29 mouse cellular contexts compared by ENCODE assay signal in genomic region chr12:107360511-107360910, GRCm38 (mm10).
A peak's percentile ranks its signal among the peaks of the same experiment; 100 is the strongest.
DNase-seq lines count a peak whose midpoint lies in the region; ATAC-seq and TF ChIP-seq lines count a peak whose summit lies in the region.
"Had no signal": no experiment of that assay in that cellular context is flagged by ENCODE, and none has a peak within 500 bp of the region (broad histone marks: within the 10 kb centered on the region; RNA-seq: fewer than 3 reads in every experiment).

No protein-coding gene starts in this region.

- no peaks in the 10 kb centered on the region for H3K9me3 ChIP-seq in forebrain, embryonic 13.5 days (replicated peaks)
- no peaks in the 10 kb centered on the region for H3K9me3 ChIP-seq in forebrain, embryonic 12.5 days
- no peaks in the 10 kb centered on the region for H3K9me3 ChIP-seq in hindbrain, embryonic 15.5 days
- H3K9me3 ChIP-seq in hindbrain, embryonic 12.5 days (replicated peaks), result no peaks in the 10 kb centered on the region
- H3K9me3 ChIP-seq in hindbrain, postnatal 0 days (ENCODE audit: low read length), result no peaks in the 10 kb centered on the region
- H3K9me3 ChIP-seq: heart, embryonic 10.5 days; heart, embryonic 15.5 days; limb, embryonic 12.5 days; midbrain, embryonic 12.5 days had no signal

- DNase-seq in retina, postnatal 1 day, result peak; percentile 59
- DNase-seq in retina, embryonic 14.5 days (ENCODE audit: low spot score), result no peak
- peak; percentile 51 for DNase-seq in hindbrain, postnatal 0 days (ENCODE audit: low spot score)
- DNase-seq: adrenal gland, adult 2 months; adrenal gland, postnatal 36 days; cerebellum, adult 11 months; cerebellum, adult 9-10 months; cerebellum, postnatal 36 days; gastrocnemius, postnatal 10 days; kidney, adult 9 months; kidney, postnatal 14 days; lung, embryonic 14.5 days; lung, postnatal 14 days; right cerebral cortex, postnatal 4 days; thymus, adult 2 months had no signal

- no peak overlapping the region for H3K4me3 ChIP-seq in forebrain, embryonic 13.5 days
- H3K4me3 ChIP-seq in forebrain, embryonic 12.5 days (replicated peaks), result no peak overlapping the region
- H3K4me3 ChIP-seq in hindbrain, embryonic 15.5 days, result no peak overlapping the region
- no peak overlapping the region for H3K4me3 ChIP-seq in hindbrain, embryonic 12.5 days
- H3K4me3 ChIP-seq in hindbrain, postnatal 0 days (ENCODE audit: low read length), result no peak overlapping the region
- H3K4me3 ChIP-seq: heart, embryonic 10.5 days; heart, embryonic 15.5 days; left cerebral cortex, adult 2 months; limb, embryonic 12.5 days; liver, embryonic 15.5 days; midbrain, embryonic 12.5 days had no signal

- no peak for TF ChIP-seq CTCF in hindbrain, postnatal 0 days (IDR thresholded peaks at IDR 0.05; ENCODE audit: low read depth)

- H3K4me1 ChIP-seq in forebrain, embryonic 13.5 days, result peaks cover 17% of the 10 kb centered on the region
- peaks cover 11% of the 10 kb centered on the region; the same call in 1 of the 2 replicates for H3K4me1 ChIP-seq in forebrain, embryonic 12.5 days
- peaks cover 5% of the 10 kb centered on the region; the same call in 1 of the 2 replicates for H3K4me1 ChIP-seq in hindbrain, embryonic 15.5 days (replicated peaks)
- H3K4me1 ChIP-seq in hindbrain, embryonic 12.5 days, result 0 out of 2 replicates have a peak, but pooled peaks cover 7% of the 10 kb centered on the region
- no peaks in the 10 kb centered on the region for H3K4me1 ChIP-seq in hindbrain, postnatal 0 days (ENCODE audit: insufficient read depth, low read length)
- H3K4me1 ChIP-seq: heart, embryonic 15.5 days; limb, embryonic 12.5 days; liver, embryonic 15.5 days had no signal

- H3K36me3 ChIP-seq in forebrain, embryonic 13.5 days (ENCODE audit: poor library complexity, severe bottlenecking), result no peaks in the 10 kb centered on the region
- no peaks in the 10 kb centered on the region for H3K36me3 ChIP-seq in forebrain, embryonic 12.5 days (replicated peaks)
- H3K36me3 ChIP-seq in hindbrain, embryonic 15.5 days, result no peaks in the 10 kb centered on the region
- H3K36me3 ChIP-seq in hindbrain, embryonic 12.5 days, result no peaks in the 10 kb centered on the region
- H3K36me3 ChIP-seq in hindbrain, postnatal 0 days (ENCODE audit: insufficient read depth, low read length), result no peaks in the 10 kb centered on the region
- H3K36me3 ChIP-seq: heart, embryonic 10.5 days; heart, embryonic 15.5 days; limb, embryonic 12.5 days; liver, embryonic 15.5 days; midbrain, embryonic 12.5 days had no signal

- no peak overlapping the region for H3K4me2 ChIP-seq in forebrain, embryonic 13.5 days
- no peak overlapping the region for H3K4me2 ChIP-seq in forebrain, embryonic 12.5 days
- no peak overlapping the region for H3K4me2 ChIP-seq in hindbrain, embryonic 15.5 days
- no peak overlapping the region for H3K4me2 ChIP-seq in hindbrain, embryonic 12.5 days (replicated peaks)
- H3K4me2 ChIP-seq in hindbrain, postnatal 0 days (ENCODE audit: low read depth, low read length), result no peak overlapping the region
- H3K4me2 ChIP-seq: heart, embryonic 15.5 days; limb, embryonic 12.5 days; liver, embryonic 15.5 days; lung, embryonic 14.5 days; midbrain, embryonic 12.5 days had no signal

- H3K9ac ChIP-seq in forebrain, embryonic 13.5 days, result no peak overlapping the region
- no peak overlapping the region for H3K9ac ChIP-seq in forebrain, embryonic 12.5 days
- no peak overlapping the region for H3K9ac ChIP-seq in hindbrain, embryonic 15.5 days
- no peak overlapping the region for H3K9ac ChIP-seq in hindbrain, embryonic 12.5 days
- no peak overlapping the region for H3K9ac ChIP-seq in hindbrain, postnatal 0 days (replicated peaks; ENCODE audit: low read length)
- H3K9ac ChIP-seq: heart, embryonic 15.5 days; limb, embryonic 12.5 days; liver, embryonic 15.5 days; lung, embryonic 14.5 days; midbrain, embryonic 12.5 days had no signal

- peak overlapping the region; percentile 19; the same call in 1 of the 2 replicates for H3K27ac ChIP-seq in forebrain, embryonic 13.5 days
- no peak overlapping the region for H3K27ac ChIP-seq in forebrain, embryonic 12.5 days
- H3K27ac ChIP-seq in hindbrain, embryonic 15.5 days (replicated peaks), result 0 out of 2 replicates have a peak overlapping the region, but pooled peaks have one; percentile 21
- H3K27ac ChIP-seq in hindbrain, embryonic 12.5 days, result no peak overlapping the region
- no peak overlapping the region for H3K27ac ChIP-seq in hindbrain, postnatal 0 days
- H3K27ac ChIP-seq: heart, embryonic 10.5 days; heart, embryonic 15.5 days; left cerebral cortex, adult 2 months; limb, embryonic 12.5 days; liver, embryonic 15.5 days; midbrain, embryonic 12.5 days had no signal

- 0 out of 2 replicates have a peak, but pooled peaks cover 2% of the 10 kb centered on the region for H3K27me3 ChIP-seq in forebrain, embryonic 13.5 days
- H3K27me3 ChIP-seq in forebrain, embryonic 12.5 days, result peaks cover 9% of the 10 kb centered on the region; the same call in 1 of the 2 replicates
- no peaks in the 10 kb centered on the region for H3K27me3 ChIP-seq in hindbrain, embryonic 15.5 days
- no peaks in the 10 kb centered on the region; the same call in 1 of the 2 replicates for H3K27me3 ChIP-seq in hindbrain, embryonic 12.5 days
- H3K27me3 ChIP-seq in hindbrain, postnatal 0 days (ENCODE audit: insufficient read depth, low read length), result no peaks in the 10 kb centered on the region
- H3K27me3 ChIP-seq: CH12.LX; heart, embryonic 15.5 days; liver, embryonic 15.5 days had no signal

- ATAC-seq in forebrain, embryonic 13.5 days, result peak; percentile 61
- ATAC-seq in forebrain, embryonic 12.5 days (ENCODE audit: low FRiP score), result no peak
- ATAC-seq in hindbrain, embryonic 15.5 days (ENCODE audit: low FRiP score, low read depth), result peak; percentile 61; the same call in 1 of the 2 replicates
- ATAC-seq in hindbrain, embryonic 12.5 days (ENCODE audit: low FRiP score), result no peak
- ATAC-seq in hindbrain, postnatal 0 days, result no peak
- ATAC-seq in megakaryocyte progenitor cell, adult 5-6 weeks (replicated peaks; ENCODE audit: poor library complexity), result no peak
- ATAC-seq: activated CD4-positive, CD25-positive, alpha-beta regulatory T cell, adult 4 months; intestine, postnatal 0 days had no signal

- 61% methylated on average over 12 of the region's 12 CpGs for WGBS in forebrain, embryonic 13.5 days
- WGBS in forebrain, embryonic 12.5 days, result 75% methylated on average over 12 of the region's 12 CpGs
- WGBS in hindbrain, embryonic 15.5 days, result 53% methylated on average over 12 of the region's 12 CpGs
- WGBS in hindbrain, embryonic 12.5 days, result 79% methylated on average over 12 of the region's 12 CpGs
- 53% methylated on average over 12 of the region's 12 CpGs for WGBS in hindbrain, postnatal 0 days

Comparison
In these comparisons a context has a peak if more than half of its experiments do, and no peak if none do; other contexts are left out.
1. ATAC-seq: peak in forebrain, embryonic 13.5 days (single experiment) and hindbrain, embryonic 15.5 days (single experiment); none in forebrain, embryonic 12.5 days (single experiment), hindbrain, embryonic 12.5 days (single experiment), hindbrain, postnatal 0 days (single experiment) and megakaryocyte progenitor cell, adult 5-6 weeks (single experiment).
2. H3K27ac ChIP-seq: peak in forebrain, embryonic 13.5 days (single experiment) and hindbrain, embryonic 15.5 days (single experiment); none in forebrain, embryonic 12.5 days (single experiment), hindbrain, embryonic 12.5 days (single experiment) and hindbrain, postnatal 0 days (single experiment).